Mouse (Mus musculus) ES-E14 (cell line): Measurements from ENCODE around the gene Arid5b. TPM values are rescaled to one million over a fixed set of nuclear protein-coding genes. Genes with fewer than 3 reads are reported as not detected.

Source experiments
- DNase-seq: peaks from one replicate; pipeline ENCODE4 v3.0.0-alpha.2; 2013; ENCODE audit warnings: low read depth, low spot score
- H3K27ac ChIP-seq: 2 replicates; pipeline ENCODE4 v1.5.1; 2012; ENCODE audit warnings: low read depth, mild to moderate bottlenecking, low read length, moderate library complexity, mixed read lengths; ENCODE audit not compliant: poor library complexity, insufficient read depth, severe bottlenecking
- H3K36me3 ChIP-seq: 2 replicates; pipeline ENCODE4 v1.6.1; 2012; ENCODE audit warnings: mild to moderate bottlenecking, low read length, moderate library complexity, mixed read lengths; ENCODE audit not compliant: control insufficient read depth, poor library complexity, insufficient read depth, severe bottlenecking
- H3K4me1 ChIP-seq, 2 experiments: fragments of 150-350 bp in 1 of 2; sonication (generic) in 1 of 2; 2 replicates each; pipeline ENCODE4 v1.6.1; 2012; ENCODE audit warnings: low read length in 2 of 2, mild to moderate bottlenecking in 1 of 2, mixed read lengths in 1 of 2; ENCODE audit not compliant: control insufficient read depth in 2 of 2, insufficient read depth in 2 of 2, poor library complexity in 1 of 2
- H3K4me3 ChIP-seq, 2 experiments: fragments of 150-350 bp in 1 of 2; sonication (generic) in 1 of 2; 2 replicates each; pipeline ENCODE4 v1.5.1; 2012; ENCODE audit warnings: low read length in 2 of 2, low read depth in 1 of 2, mild to moderate bottlenecking in 1 of 2, mixed read lengths in 1 of 2; ENCODE audit not compliant: insufficient read depth in 1 of 2, poor library complexity in 1 of 2, severe bottlenecking in 1 of 2
- H3K9ac ChIP-seq: 2 replicates; pipeline ENCODE4 v1.6.1; 2012; ENCODE audit warnings: low read depth, mild to moderate bottlenecking, low read length, mixed read lengths; ENCODE audit not compliant: poor library complexity, insufficient read depth, severe bottlenecking
- H3K9me3 ChIP-seq: fragments of 150-350 bp; sonication (generic); 2 replicates; pipeline ENCODE4 v1.6.1; 2012; ENCODE audit warnings: low read depth, mild to moderate bottlenecking, low read length; ENCODE audit not compliant: control insufficient read depth, insufficient read depth
- CHD2 ChIP-seq: IDR thresholded peaks from 2 replicates; pipeline ENCODE4 v1.6.1; 2014; ENCODE audit warnings: mild to moderate bottlenecking, low read depth, low read length, inconsistent platforms
- HCFC1 ChIP-seq: IDR thresholded peaks from 2 replicates; pipeline ENCODE4 v1.6.1; 2012; ENCODE audit warnings: low read length, inconsistent platforms, borderline replicate concordance; ENCODE audit not compliant: insufficient read depth
- MAFK ChIP-seq: IDR thresholded peaks from 2 replicates; pipeline ENCODE4 v1.6.1; 2014; ENCODE audit warnings: mild to moderate bottlenecking, low read depth, low read length, inconsistent platforms; ENCODE audit not compliant: insufficient read depth
- ZC3H11A ChIP-seq: IDR thresholded peaks from 2 replicates; pipeline ENCODE4 v1.6.1; 2012; ENCODE audit warnings: low read depth, mild to moderate bottlenecking, inconsistent platforms, low read length, borderline replicate concordance
- ZNF384 ChIP-seq: IDR thresholded peaks from 2 replicates; pipeline ENCODE4 v1.6.1; 2012; ENCODE audit warnings: low read depth, low read length, inconsistent platforms
- in situ Hi-C, 2 experiments: fragments of 600-800 bp; cut with MboI; formaldehyde crosslinking; loops; one replicate each; pipeline ENCODE4 v1.15.1; 2025; ENCODE audit warnings: low sequenced_read_pairs in 2 of 2, inconsistent platforms in 1 of 2; ENCODE audit not compliant: unreplicated experiment in 2 of 2
- total RNA-seq: library from RNA; depleted of rRNA; stranded (reverse); fragments of 300-350 nt; gene quantifications from 2 replicates; pipeline ENCODE4 v1.2.3, GENCODE M21; 2012

Gene Arid5b
- total RNA-seq, 1 experiment, result 26.2 TPM

DNA sequence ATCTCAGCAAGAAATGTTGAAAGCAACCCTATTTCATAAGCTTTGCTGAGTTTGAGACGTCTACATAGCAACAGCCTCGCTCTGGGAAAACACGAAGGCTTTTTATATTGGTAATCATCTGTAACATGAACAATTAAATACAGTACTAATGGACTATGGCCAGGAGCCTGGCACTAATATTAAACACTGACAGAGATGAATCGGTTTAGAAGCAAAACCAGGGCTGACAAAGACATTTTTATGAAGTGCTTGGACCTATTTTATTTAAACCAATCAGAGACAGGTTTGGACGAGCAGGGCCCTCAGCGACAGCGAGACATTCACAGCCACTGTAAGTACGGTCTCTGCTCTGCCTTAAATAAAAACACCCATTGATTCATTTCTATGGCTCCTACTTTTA, 165.6 kb downstream of the Arid5b start:
- H3K9ac ChIP-seq, result no peak overlapping the region
- no peak for DNase-seq
- H3K36me3 ChIP-seq, result peaks cover 26% of the 10 kb centered on the region
- H3K9me3 ChIP-seq, result no peaks in the 10 kb centered on the region
- peaks cover 23 to 32% of the 10 kb centered on the region in 2 experiments for H3K4me1 ChIP-seq
- no peak overlapping the region for H3K27ac ChIP-seq
- H3K4me3 ChIP-seq, result no peak overlapping the region; a peak in 1 of 4 replicates
- in situ Hi-C loops, result no loop called here
- TF ChIP-seq HCFC1 (no peak), ZC3H11A (no peak), ZNF384 (no peak), CHD2 (no peak), MAFK (no peak)

- Histone ChIP-seq H3K9ac (no peak overlapping the region), H3K9me3 (no peaks in the 10 kb centered on the region), H3K4me1 (peaks cover 22 to 36% of the 10 kb centered on the region in 2 experiments), H3K36me3 (peaks cover 23% of the 10 kb centered on the region), H3K4me3 (no peak overlapping the region), H3K27ac (no peak overlapping the region)
- DNase-seq, result no peak
- TF ChIP-seq MAFK (no peak), HCFC1 (no peak), CHD2 (no peak), ZNF384 (no peak), ZC3H11A (no peak)
- in situ Hi-C loops, result no loop called here
Observed at GRCm38 (mm10) chr10:68110607-68111006, 167.9 kb downstream of the Arid5b start.

GRCm38 (mm10) chr10:68110182-68110581, 168.4 kb downstream of the Arid5b start:
- peaks cover 22 to 33% of the 10 kb centered on the region in 2 experiments for H3K4me1 ChIP-seq
- H3K9ac ChIP-seq, result no peak overlapping the region
- no peak for DNase-seq
- no peak for TF ChIP-seq ZC3H11A
- no peak for TF ChIP-seq HCFC1
- TF ChIP-seq ZNF384, result no peak
- TF ChIP-seq MAFK, result no peak
- no peak for TF ChIP-seq CHD2
- no peak overlapping the region for H3K27ac ChIP-seq
- H3K4me3 ChIP-seq, result no peak overlapping the region
- no peaks in the 10 kb centered on the region for H3K9me3 ChIP-seq
- in situ Hi-C loops, result no loop called here
- peaks cover 23% of the 10 kb centered on the region for H3K36me3 ChIP-seq

DNA sequence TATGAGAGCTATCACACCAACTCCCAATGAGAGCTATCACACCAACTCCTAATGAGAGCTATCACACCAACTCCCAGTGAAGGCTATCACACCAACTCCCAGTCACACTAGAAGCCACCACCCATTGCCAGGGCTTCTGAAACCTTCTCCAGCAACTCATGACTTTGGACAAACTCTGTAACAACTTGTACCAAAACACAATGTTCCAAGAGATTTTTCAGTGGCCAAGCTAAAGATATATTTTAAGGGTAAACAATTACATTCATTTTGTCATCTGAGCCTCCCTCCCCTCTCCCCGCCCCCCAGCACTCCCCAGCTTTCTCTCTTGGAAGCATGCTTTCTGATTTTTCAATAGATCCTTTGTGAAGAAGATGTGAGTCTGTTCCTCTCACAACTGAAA, 168.9 kb downstream of the Arid5b start:
- in situ Hi-C loops, result no loop called here

GRCm38 (mm10) chr10:68107716-68108115, 170.8 kb downstream of the Arid5b start:
- in situ Hi-C loops, result no loop called here
- Histone ChIP-seq H3K4me1 (peaks cover 18% of the 10 kb centered on the region in 2 experiments), H3K36me3 (peaks cover 18% of the 10 kb centered on the region), H3K9me3 (no peaks in the 10 kb centered on the region), H3K9ac (no peak overlapping the region), H3K4me3 (no peak overlapping the region), H3K27ac (no peak overlapping the region)
- no peak for DNase-seq
- TF ChIP-seq ZC3H11A (no peak), CHD2 (no peak), HCFC1 (no peak), MAFK (no peak), ZNF384 (no peak)

More for the DNA sequence above, 168.9 kb downstream of the Arid5b start:
- H3K36me3 ChIP-seq, result peaks cover 23% of the 10 kb centered on the region
- no peak for DNase-seq
- peaks cover 25 to 33% of the 10 kb centered on the region in 2 experiments for H3K4me1 ChIP-seq
- H3K4me3 ChIP-seq, result no peak overlapping the region
- no peak for TF ChIP-seq ZC3H11A
- no peak for TF ChIP-seq CHD2
- TF ChIP-seq MAFK, result no peak
- no peak for TF ChIP-seq HCFC1
- TF ChIP-seq ZNF384, result no peak
- H3K9me3 ChIP-seq, result no peaks in the 10 kb centered on the region
- H3K27ac ChIP-seq, result no peak overlapping the region
- H3K9ac ChIP-seq, result no peak overlapping the region
